Mouse (Mus musculus) brain, embryonic 14.5 days (tissue): ENCODE data around the gene Pate3. TPM values are rescaled to one million over a fixed set of nuclear protein-coding genes. Genes with fewer than 3 reads are reported as not detected.
"Not testable (repeated sequence)": the region's sequence is repeated elsewhere in the genome, so short reads cannot be mapped to it uniquely, and the experiment has no call there.

Experiments
- DNase-seq: peaks from one replicate; pipeline ENCODE4 v3.0.0-alpha.2; 2011; ENCODE audit warnings: low read depth
- CTCF ChIP-seq: fragments of 200-500 bp; IDR thresholded peaks from 2 replicates; pipeline ENCODE4 v1.5.1; 2012; ENCODE audit warnings: inconsistent platforms, mild to moderate bottlenecking, moderate library complexity, borderline replicate concordance; ENCODE audit not compliant: insufficient read depth, insufficient read length; ENCODE audit errors: extremely low read depth
- POLR2A ChIP-seq: fragments of 200-500 bp; IDR thresholded peaks from 2 replicates; pipeline ENCODE4 v1.6.1; 2012; ENCODE audit warnings: mild to moderate bottlenecking, inconsistent platforms, borderline replicate concordance; ENCODE audit not compliant: poor library complexity, insufficient read depth, insufficient read length, severe bottlenecking; ENCODE audit errors: extremely low read depth
- polyA plus RNA-seq: library from polyadenylated mRNA; depleted of rRNA; stranded (reverse); fragments of >200 nt; gene quantifications from 2 replicates; pipeline ENCODE4 v1.2.3, GENCODE M21; 2012; rRNA removed

Gene Pate3
- polyA plus RNA-seq = not detected in 2 replicates

DNA sequence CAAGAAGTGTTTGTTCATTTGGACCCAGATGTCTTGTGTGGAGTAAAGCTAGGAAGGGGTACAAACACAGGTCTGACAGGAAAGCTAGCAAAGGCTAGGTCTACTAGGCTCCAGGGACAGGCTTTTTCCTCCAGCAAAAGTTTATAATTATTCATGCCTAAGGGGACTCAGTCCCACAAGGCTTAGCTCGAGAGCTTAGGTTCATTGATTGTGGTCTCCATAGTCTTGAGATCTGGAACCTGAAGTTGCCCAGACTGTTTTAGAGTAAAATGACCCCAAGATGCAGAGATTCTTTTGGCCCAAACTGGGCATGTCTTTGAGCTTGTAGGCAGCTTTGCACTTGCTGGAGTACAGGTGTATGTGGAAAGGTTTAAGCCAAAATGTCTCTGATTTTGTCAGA lies at the start of gene Pate3:
Gene Pate3, minus strand, starts transcription at position 101 of the 400 bp plus-strand sequence.
- TF ChIP-seq CTCF (no peak), POLR2A (no peak)
- no peak for DNase-seq

DNA sequence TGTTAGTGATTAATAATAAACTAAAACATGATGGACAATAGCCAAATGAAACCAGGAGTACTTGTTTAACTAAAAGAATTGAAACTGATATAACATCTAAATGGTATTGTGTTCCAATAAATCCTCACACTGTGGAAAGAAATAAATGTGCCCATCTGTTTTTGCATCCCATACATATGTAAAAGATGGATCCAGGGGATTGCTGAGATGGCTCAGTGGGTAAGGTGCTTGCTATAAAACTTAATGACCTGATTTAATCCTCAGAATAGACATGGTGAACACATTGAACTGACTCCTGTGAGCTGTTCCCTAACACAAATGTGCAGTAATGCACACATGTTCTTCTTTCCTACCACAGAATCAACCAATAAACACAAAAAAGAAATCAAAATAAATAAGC lies 43.9 kb upstream of the Pate3 start:
- TF ChIP-seq POLR2A (no peak), CTCF (no peak)
- DNase-seq = no peak

DNA sequence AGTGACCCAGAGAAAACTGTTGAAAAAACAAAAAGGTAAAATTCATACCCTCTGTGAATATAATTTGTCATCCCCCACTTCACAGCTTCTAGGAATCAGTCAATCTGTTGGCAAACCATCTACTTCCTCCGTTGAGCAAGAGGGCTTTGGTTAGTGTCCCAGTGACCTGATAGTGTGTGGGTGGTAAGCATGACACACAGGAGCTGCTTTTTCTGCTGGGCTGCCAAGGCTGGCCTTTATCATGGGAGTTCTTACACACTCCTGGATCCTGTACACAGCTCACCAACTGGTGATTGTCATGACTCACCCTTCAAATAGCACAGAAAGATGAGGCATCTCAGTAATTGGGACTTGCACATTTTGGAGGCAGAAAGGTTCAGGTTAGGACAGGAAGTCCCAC lies 39.0 kb upstream of the Pate3 start, which contains the start of gene Pate1:
Gene Pate1, minus strand, starts transcription at position 378 of the 400 bp plus-strand sequence.
- TF ChIP-seq POLR2A = no peak
- TF ChIP-seq CTCF = no peak
- DNase-seq = no peak

DNA sequence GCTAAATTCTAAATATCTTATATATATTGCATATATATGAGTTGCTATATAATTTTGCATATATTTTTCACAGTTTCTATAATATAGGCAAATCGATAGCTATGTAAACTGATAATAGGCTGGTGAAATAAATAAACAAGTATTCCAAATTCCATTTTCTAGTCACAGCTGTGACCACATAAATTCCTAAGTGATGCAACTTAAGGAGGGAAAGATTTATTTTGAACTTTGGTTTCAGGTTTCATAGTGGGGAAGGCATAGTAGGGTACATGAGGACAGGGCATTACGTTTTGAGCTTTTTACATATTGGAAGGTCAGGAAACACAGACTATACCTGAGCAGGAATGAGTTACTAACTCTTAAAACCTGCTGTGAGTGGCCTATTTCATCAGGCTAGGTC lies 25.6 kb upstream of the Pate3 start:
- TF ChIP-seq POLR2A (no peak), CTCF (no peak)
- no peak for DNase-seq

DNA sequence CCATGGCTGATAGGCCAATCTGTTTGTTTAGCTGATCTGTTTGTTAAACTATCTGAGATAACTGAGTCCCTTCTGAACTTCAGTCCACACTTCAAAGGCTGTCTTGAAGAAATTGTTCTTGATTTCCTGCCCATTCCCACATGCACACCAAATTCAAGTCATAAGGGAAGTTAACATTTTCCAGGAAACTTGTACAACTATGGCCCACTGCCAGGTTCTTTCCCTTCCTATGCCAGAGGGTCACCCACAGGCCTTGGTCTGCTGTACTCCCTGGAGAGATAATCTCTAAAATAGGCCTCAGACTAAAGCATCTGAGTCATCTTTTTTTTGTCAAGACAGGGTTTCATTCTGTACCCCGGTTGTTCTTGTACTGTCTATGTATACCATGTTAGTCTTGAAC lies 15.0 kb downstream of the Pate3 start:
- no peak for TF ChIP-seq CTCF
- no peak for TF ChIP-seq POLR2A
- no peak for DNase-seq

DNA sequence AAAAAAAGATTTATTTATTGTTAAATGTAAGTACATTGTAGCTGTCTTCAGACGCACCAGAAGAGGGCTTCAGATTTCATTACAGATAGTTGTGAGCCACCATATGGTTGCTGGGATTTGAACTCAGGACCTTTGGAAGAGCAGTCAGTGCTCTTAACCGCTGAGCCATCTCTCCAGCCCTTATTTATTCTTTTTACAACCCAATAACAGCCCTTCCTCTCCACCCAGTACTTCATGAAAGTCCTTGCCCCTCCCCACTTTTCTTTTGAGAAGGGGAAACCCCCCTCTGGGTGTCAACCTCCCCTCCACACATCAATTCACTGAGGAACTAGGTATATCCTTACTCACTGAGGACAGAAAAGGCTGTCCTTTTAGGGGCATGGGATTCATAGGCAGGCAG lies 31.2 kb downstream of the Pate3 start:
- not testable (repeated sequence) for DNase-seq

DNA sequence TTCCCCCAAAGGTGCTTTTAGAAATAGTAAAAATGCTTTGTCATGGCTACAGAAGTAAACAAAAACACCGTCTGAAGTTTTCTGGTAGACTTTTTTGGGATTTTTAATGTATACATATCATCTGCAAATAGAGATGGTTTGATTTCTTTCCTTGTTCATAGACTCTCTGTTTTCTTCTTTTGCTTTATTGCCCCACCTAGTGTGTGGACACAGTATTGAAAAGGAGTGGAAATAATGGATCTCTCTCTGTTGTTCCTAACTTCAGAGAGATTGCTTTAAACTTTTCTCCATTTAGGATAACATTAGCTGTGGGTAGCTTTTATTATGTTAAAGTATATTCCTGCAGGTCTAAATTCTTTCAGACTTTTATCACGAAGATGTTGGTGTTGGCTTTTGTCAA lies 34.0 kb downstream of the Pate3 start:
- DNase-seq = no peak
- TF ChIP-seq CTCF (no peak), POLR2A (no peak)

DNA sequence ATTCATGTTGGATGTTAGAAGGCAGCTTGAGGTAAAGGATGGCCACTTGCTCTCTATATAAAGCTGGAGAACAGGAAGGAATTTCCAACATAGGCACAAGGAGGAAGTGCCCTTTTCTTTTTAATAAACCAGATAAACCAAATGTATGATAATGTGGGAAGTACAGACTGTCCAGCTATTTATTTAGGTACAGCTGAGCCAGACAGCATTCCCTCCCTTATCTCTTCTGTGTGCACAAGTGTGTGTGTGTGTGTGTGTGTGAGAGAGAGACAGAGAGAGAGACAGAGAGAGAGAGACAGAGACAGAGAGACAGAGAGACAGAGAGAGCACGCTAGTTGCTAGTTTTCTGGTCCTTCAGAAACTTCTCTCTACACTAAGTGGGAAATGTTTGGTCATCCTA lies 36.2 kb downstream of the Pate3 start, which contains the start of gene Pate4:
Gene Pate4, minus strand, starts transcription at position 101 of the 400 bp plus-strand sequence.
- TF ChIP-seq CTCF (no peak), POLR2A (no peak)
- DNase-seq = no peak

DNA sequence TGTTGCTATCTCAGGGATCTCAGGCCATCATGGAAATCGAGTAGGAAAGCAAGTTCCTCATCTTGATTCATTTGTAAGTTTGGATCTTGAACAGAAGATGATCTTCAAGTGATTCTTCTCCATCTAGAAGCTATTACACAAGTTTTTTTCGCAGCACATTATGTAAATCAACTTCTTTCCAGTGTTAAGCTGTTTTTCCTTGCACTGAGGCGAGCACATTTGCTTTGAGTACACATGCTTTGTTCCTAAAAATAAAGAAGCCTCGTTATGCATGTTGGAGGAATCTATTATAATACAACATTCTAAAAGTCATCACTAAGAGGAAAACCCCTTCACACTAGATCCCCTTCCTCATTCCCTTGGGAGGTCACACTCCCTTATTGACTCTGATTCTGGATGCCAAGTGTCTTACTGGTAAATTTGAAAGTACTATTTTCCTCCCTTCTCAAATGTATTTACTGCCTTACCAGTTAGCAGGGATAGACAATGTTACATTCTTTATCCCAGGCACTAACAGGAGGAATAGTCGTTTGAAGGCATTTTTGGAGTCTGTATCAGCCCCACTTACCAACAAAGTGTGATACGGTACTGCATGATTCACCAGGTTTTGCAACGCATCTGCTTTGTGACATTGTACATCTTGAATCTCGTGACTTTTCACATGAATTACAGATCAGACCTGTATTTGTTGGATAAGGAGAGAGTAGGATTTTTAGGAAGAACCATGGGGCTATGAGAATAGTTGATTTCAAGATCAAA lies 40.2 kb downstream of the Pate3 start:
- TF ChIP-seq CTCF (no peak), POLR2A (no peak)
- DNase-seq = no peak

Other genes starting within 250 kb of the Pate3 start
- gene Cdon, start 227.1 kb downstream of the Pate3 start, polyA plus RNA-seq = 22.4 and 31.5 TPM in 2 replicates
- not detected in 2 replicates for gene Gm1113, start 129.9 kb downstream of the Pate3 start, polyA plus RNA-seq
- 11.2 and 15.2 TPM in 2 replicates for gene Ddx25, start 89.7 kb downstream of the Pate3 start, polyA plus RNA-seq
- 12.6 and 16.1 TPM in 2 replicates for gene Pus3, start 89.6 kb downstream of the Pate3 start, polyA plus RNA-seq
- 1.1 and 1.4 TPM in 2 replicates for gene Pate2, start 77.9 kb downstream of the Pate3 start, polyA plus RNA-seq
- gene Hyls1, start 77.8 kb downstream of the Pate3 start, polyA plus RNA-seq = 13.4 and 14.5 TPM in 2 replicates
- not detected in 2 replicates for gene Pate4, start 36.3 kb downstream of the Pate3 start, polyA plus RNA-seq
- not detected in 2 replicates for gene Pate1, start 39.2 kb upstream of the Pate3 start, polyA plus RNA-seq
- not detected in 2 replicates for gene Gm17677, start 92.8 kb upstream of the Pate3 start, polyA plus RNA-seq
- gene Gm17727, start 129.9 kb upstream of the Pate3 start, polyA plus RNA-seq = not detected in 2 replicates
- gene Gm27235, start 141.9 kb upstream of the Pate3 start, polyA plus RNA-seq = not detected in 2 replicates
- gene D730048I06Rik, start 141.9 kb upstream of the Pate3 start, polyA plus RNA-seq = not detected in 2 replicates
- gene 9230110F15Rik, start 195.9 kb upstream of the Pate3 start, polyA plus RNA-seq = not detected in 2 replicates